ENCODE assay signal across 19 mouse cellular contexts in the genomic region with DNA sequence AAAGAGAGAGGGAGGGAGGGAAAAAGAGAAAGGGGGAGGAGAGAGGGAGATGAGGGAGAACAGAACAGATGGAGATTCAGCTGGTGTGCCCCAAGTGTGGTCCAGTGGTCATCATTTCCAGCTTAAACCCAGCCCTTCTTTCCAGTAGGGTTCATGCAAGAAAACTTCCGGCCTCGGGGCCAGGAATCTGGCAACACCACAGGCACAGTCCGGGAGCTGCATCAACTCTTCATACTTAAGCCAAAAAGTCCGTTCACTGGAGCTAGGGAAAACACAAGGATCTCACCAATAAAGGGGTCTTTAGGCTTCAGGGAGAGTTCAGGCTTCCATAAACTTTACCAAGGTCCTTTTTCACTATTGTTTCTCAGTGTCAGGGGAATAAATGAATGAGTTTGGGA. TPM values are rescaled to one million over a fixed set of nuclear protein-coding genes. Genes with fewer than 3 reads are reported as not detected.
A peak's percentile ranks its signal among the peaks of the same experiment; 100 is the strongest.
DNase-seq lines count a peak whose midpoint lies in the region; ATAC-seq and TF ChIP-seq lines count a peak whose summit lies in the region.
"Had no signal": no experiment of that assay in that cellular context is flagged by ENCODE, and none has a peak within 500 bp of the region (broad histone marks: within the 10 kb centered on the region; RNA-seq: fewer than 3 reads in every experiment).

No protein-coding gene starts in this region.

- no peak for TF ChIP-seq CTCF in cerebellum, adult 2 months (IDR thresholded peaks at IDR 0.05; ENCODE audit: borderline replicate concordance, insufficient read depth, low read depth, low read length)

- peaks cover 36% of the 10 kb centered on the region for H3K27me3 ChIP-seq in forebrain, embryonic 11.5 days (ENCODE audit: control insufficient read depth, insufficient read depth, low read length)
- H3K27me3 ChIP-seq in forebrain, embryonic 16.5 days (replicated peaks; ENCODE audit: control insufficient read depth, insufficient read depth, low read length), result 0 out of 2 replicates have a peak, but pooled peaks cover 7% of the 10 kb centered on the region
- H3K27me3 ChIP-seq in midbrain, embryonic 13.5 days, result peaks cover 84% of the 10 kb centered on the region
- peaks cover 19% of the 10 kb centered on the region for H3K27me3 ChIP-seq in midbrain, embryonic 16.5 days (ENCODE audit: control insufficient read depth, insufficient read depth, low read depth, low read length)
- H3K27me3 ChIP-seq in limb, embryonic 12.5 days, result peaks cover 90% of the 10 kb centered on the region
- H3K27me3 ChIP-seq in cerebellum, adult 2 months (ENCODE audit: control insufficient read depth, insufficient read depth, low read length), result peaks cover 4% of the 10 kb centered on the region; the same call in 1 of the 2 replicates

- DNase-seq in forebrain, embryonic 11.5 days (ENCODE audit: low spot score), result no peak
- DNase-seq in kidney, postnatal 10 days, result peak; percentile 39
- DNase-seq in kidney, adult 8-10 months, result no peak
- DNase-seq in cerebellum, adult 2 months, result no peak
- DNase-seq: adrenal gland, postnatal 10 days; cerebellum, adult 11 months; heart, postnatal 14 days; right cerebral cortex, postnatal 25 days had no signal

- no peak for ATAC-seq in forebrain, embryonic 11.5 days (replicated peaks; ENCODE audit: low FRiP score)
- no peak for ATAC-seq in forebrain, embryonic 16.5 days
- no peak for ATAC-seq in midbrain, embryonic 13.5 days
- ATAC-seq in midbrain, embryonic 16.5 days, result no peak
- no peak for ATAC-seq in limb, embryonic 12.5 days (ENCODE audit: insufficient number of reproducible peaks, insufficient read depth, low FRiP score, low TSS enrichment, low read depth)

- H3K4me3 ChIP-seq in forebrain, embryonic 11.5 days (ENCODE audit: low read depth, low read length), result no peak overlapping the region
- no peak overlapping the region for H3K4me3 ChIP-seq in forebrain, embryonic 16.5 days (replicated peaks; ENCODE audit: low read length)
- no peak overlapping the region for H3K4me3 ChIP-seq in midbrain, embryonic 13.5 days (replicated peaks)
- no peak overlapping the region for H3K4me3 ChIP-seq in midbrain, embryonic 16.5 days (ENCODE audit: low read depth, low read length)
- H3K4me3 ChIP-seq in limb, embryonic 12.5 days (replicated peaks), result no peak overlapping the region; the same call in 1 of the 2 replicates
- H3K4me3 ChIP-seq in cerebellum, adult 2 months (replicated peaks; ENCODE audit: insufficient read depth, low read depth, low read length), result no peak overlapping the region

- H3K9me3 ChIP-seq in forebrain, embryonic 11.5 days (ENCODE audit: control insufficient read depth, low read length), result no peaks in the 10 kb centered on the region
- H3K9me3 ChIP-seq in forebrain, embryonic 16.5 days (ENCODE audit: control insufficient read depth, low read length), result no peaks in the 10 kb centered on the region
- no peaks in the 10 kb centered on the region for H3K9me3 ChIP-seq in midbrain, embryonic 13.5 days
- H3K9me3 ChIP-seq in midbrain, embryonic 16.5 days (replicated peaks; ENCODE audit: control insufficient read depth, low read length, poor library complexity, severe bottlenecking), result no peaks in the 10 kb centered on the region
- H3K9me3 ChIP-seq in limb, embryonic 12.5 days, result no peaks in the 10 kb centered on the region
- H3K9me3 ChIP-seq: embryonic facial prominence, embryonic 13.5 days; intestine, embryonic 15.5 days; limb, embryonic 15.5 days; neural tube, embryonic 13.5 days had no signal

- H3K4me2 ChIP-seq in forebrain, embryonic 11.5 days (ENCODE audit: low read depth, low read length, severe bottlenecking), result peak overlapping the region; percentile 71; the same call in 1 of the 2 replicates
- H3K4me2 ChIP-seq in forebrain, embryonic 16.5 days (ENCODE audit: low read length), result no peak overlapping the region
- H3K4me2 ChIP-seq in midbrain, embryonic 13.5 days (replicated peaks), result peak overlapping the region; percentile 71; the same call in 1 of the 2 replicates
- no peak overlapping the region for H3K4me2 ChIP-seq in midbrain, embryonic 16.5 days (ENCODE audit: low read length)
- 0 out of 2 replicates have a peak overlapping the region, but pooled peaks have one; percentile 93 for H3K4me2 ChIP-seq in limb, embryonic 12.5 days

- H3K4me1 ChIP-seq in forebrain, embryonic 11.5 days (replicated peaks; ENCODE audit: control insufficient read depth, insufficient read depth, low read length), result peaks cover 30% of the 10 kb centered on the region
- H3K4me1 ChIP-seq in forebrain, embryonic 16.5 days (replicated peaks; ENCODE audit: control insufficient read depth, insufficient read depth, low read length), result peaks cover 21% of the 10 kb centered on the region
- peaks cover 44% of the 10 kb centered on the region for H3K4me1 ChIP-seq in midbrain, embryonic 13.5 days (replicated peaks)
- H3K4me1 ChIP-seq in midbrain, embryonic 16.5 days (ENCODE audit: control insufficient read depth, insufficient read depth, low read length), result peaks cover 17% of the 10 kb centered on the region
- peaks cover 25% of the 10 kb centered on the region for H3K4me1 ChIP-seq in limb, embryonic 12.5 days (replicated peaks)
- peaks cover 4% of the 10 kb centered on the region; the same call in 1 of the 2 replicates for H3K4me1 ChIP-seq in cerebellum, adult 2 months (ENCODE audit: control insufficient read depth, insufficient read depth, low read length)

- H3K9ac ChIP-seq in forebrain, embryonic 11.5 days (ENCODE audit: low read length), result peak overlapping the region; percentile 67; the same call in 1 of the 2 replicates
- no peak overlapping the region for H3K9ac ChIP-seq in forebrain, embryonic 16.5 days (replicated peaks; ENCODE audit: low read depth, low read length)
- no peak overlapping the region for H3K9ac ChIP-seq in midbrain, embryonic 13.5 days (replicated peaks)
- no peak overlapping the region for H3K9ac ChIP-seq in midbrain, embryonic 16.5 days (ENCODE audit: low read depth, low read length)
- H3K9ac ChIP-seq in limb, embryonic 12.5 days (replicated peaks), result no peak overlapping the region
- H3K9ac ChIP-seq: intestine, embryonic 15.5 days; limb, embryonic 15.5 days had no signal

- no peak for TF ChIP-seq POLR2A in cerebellum, adult 2 months (IDR thresholded peaks at IDR 0.05; ENCODE audit: borderline replicate concordance, insufficient read depth, low read length)

- H3K36me3 ChIP-seq in forebrain, embryonic 11.5 days (ENCODE audit: control insufficient read depth, insufficient read depth, low read length), result no peaks in the 10 kb centered on the region
- H3K36me3 ChIP-seq in forebrain, embryonic 16.5 days (ENCODE audit: control insufficient read depth, insufficient read depth), result no peaks in the 10 kb centered on the region
- no peaks in the 10 kb centered on the region for H3K36me3 ChIP-seq in midbrain, embryonic 13.5 days
- no peaks in the 10 kb centered on the region for H3K36me3 ChIP-seq in midbrain, embryonic 16.5 days (ENCODE audit: control insufficient read depth, insufficient read depth, low read length)
- no peaks in the 10 kb centered on the region for H3K36me3 ChIP-seq in limb, embryonic 12.5 days
- H3K36me3 ChIP-seq: embryonic facial prominence, embryonic 13.5 days; intestine, embryonic 15.5 days; limb, embryonic 15.5 days; neural tube, embryonic 13.5 days had no signal

- peak overlapping the region; percentile 98; the same call in 1 of the 2 replicates for H3K27ac ChIP-seq in forebrain, embryonic 11.5 days (ENCODE audit: low read depth, low read length)
- H3K27ac ChIP-seq in forebrain, embryonic 16.5 days (ENCODE audit: low read length), result no peak overlapping the region
- H3K27ac ChIP-seq in midbrain, embryonic 13.5 days, result peak overlapping the region; percentile 85; the same call in 1 of the 2 replicates
- H3K27ac ChIP-seq in midbrain, embryonic 16.5 days (ENCODE audit: low read length), result no peak overlapping the region
- no peak overlapping the region for H3K27ac ChIP-seq in limb, embryonic 12.5 days
- H3K27ac ChIP-seq in cerebellum, adult 2 months (ENCODE audit: insufficient read depth, low read length), result no peak overlapping the region
- H3K27ac ChIP-seq: embryonic facial prominence, embryonic 13.5 days; intestine, embryonic 15.5 days; limb, embryonic 15.5 days; macrophage had no signal

- WGBS in forebrain, embryonic 11.5 days, result 7% methylated on average over 4 of the region's 4 CpGs
- 27% methylated on average over 4 of the region's 4 CpGs for whole genome bisulfite sequencing in forebrain, embryonic 16.5 days
- WGBS in midbrain, embryonic 13.5 days, result 4% methylated on average over 4 of the region's 4 CpGs
- WGBS in midbrain, embryonic 16.5 days, result 6% methylated on average over 4 of the region's 4 CpGs
- WGBS in limb, embryonic 12.5 days, result 7% methylated on average over 4 of the region's 4 CpGs
- 8% methylated on average over 4 of the region's 4 CpGs for WGBS in cerebellum, adult 2 months

RNA-seq across cellular contexts. Expression of a gene that starts 29.1 kb away (rescaled TPM):
- polyA plus RNA-seq in forebrain, embryonic 11.5 days (2014; fragmentation: Nextera tagmentation; extraction: Ambion mirVana), result 27.6 and 33.2 TPM in 2 replicates
- polyA plus RNA-seq in forebrain, embryonic 16.5 days (2015; fragmentation: Nextera tagmentation; extraction: Ambion mirVana), result 2.3 and 2.6 TPM in 2 replicates
- 12.0 and 15.8 TPM in 2 replicates for polyA plus RNA-seq in midbrain, embryonic 13.5 days (2015; fragmentation: Nextera tagmentation; extraction: Ambion mirVana)
- polyA plus RNA-seq in midbrain, embryonic 16.5 days (2015; fragmentation: Nextera tagmentation; extraction: Ambion mirVana), result 2.3 and 3.2 TPM in 2 replicates
- not detected in 2 replicates for polyA plus RNA-seq in limb, embryonic 12.5 days (2016; fragmentation: Nextera tagmentation; extraction: Ambion mirVana)
- not detected in 2 replicates for polyA plus RNA-seq in cerebellum, adult 2 months (2012; rRNA removed)
- polyA plus RNA-seq: intestine, embryonic 15.5 days; kidney, embryonic 16.5 days; limb, embryonic 15.5 days; liver, embryonic 16.5 days; macrophage had no signal

RNA-seq across cellular contexts. Expression of a gene that starts 44.2 kb away (rescaled TPM):
- polyA plus RNA-seq in forebrain, embryonic 11.5 days (2014; fragmentation: Nextera tagmentation; extraction: Ambion mirVana), result 0.11 and 0.13 TPM in 2 replicates
- polyA plus RNA-seq in forebrain, embryonic 16.5 days (2015; fragmentation: Nextera tagmentation; extraction: Ambion mirVana), result 0.91 and 1.2 TPM in 2 replicates
- polyA plus RNA-seq in midbrain, embryonic 13.5 days (2015; fragmentation: Nextera tagmentation; extraction: Ambion mirVana), result 0.61 and 0.90 TPM in 2 replicates
- polyA plus RNA-seq in midbrain, embryonic 16.5 days (2015; fragmentation: Nextera tagmentation; extraction: Ambion mirVana), result 0.91 and 0.93 TPM in 2 replicates
- 1.3 and 1.7 TPM in 2 replicates for polyA plus RNA-seq in limb, embryonic 12.5 days (2016; fragmentation: Nextera tagmentation; extraction: Ambion mirVana)
- 0.73 and 0.84 TPM in 2 replicates for polyA plus RNA-seq in cerebellum, adult 2 months (2012; rRNA removed)

Comparison
In these comparisons a context has a peak if more than half of its experiments do, and no peak if none do; other contexts are left out.
1. H3K27ac ChIP-seq: peak in forebrain, embryonic 11.5 days (single experiment) and midbrain, embryonic 13.5 days (single experiment); none in forebrain, embryonic 16.5 days (single experiment), midbrain, embryonic 16.5 days (single experiment), limb, embryonic 12.5 days (single experiment) and cerebellum, adult 2 months (single experiment).
2. H3K4me2 ChIP-seq: peak in forebrain, embryonic 11.5 days (single experiment), midbrain, embryonic 13.5 days (single experiment) and limb, embryonic 12.5 days (single experiment); none in forebrain, embryonic 16.5 days (single experiment) and midbrain, embryonic 16.5 days (single experiment).